Mouse (Mus musculus) brain, embryonic 14.5 days (tissue): Measurements from ENCODE around the gene Neu1.
"Not testable (repeated sequence)": the region's sequence is repeated elsewhere in the genome, so short reads cannot be mapped to it uniquely, and the experiment has no call there.

ENCODE experiments used
- CTCF ChIP-seq: fragments of 200-500 bp; IDR thresholded peaks from 2 replicates; pipeline ENCODE4 v1.5.1; 2012; ENCODE audit warnings: inconsistent platforms, mild to moderate bottlenecking, moderate library complexity, borderline replicate concordance; ENCODE audit not compliant: insufficient read depth, insufficient read length; ENCODE audit errors: extremely low read depth
- POLR2A ChIP-seq: fragments of 200-500 bp; IDR thresholded peaks from 2 replicates; pipeline ENCODE4 v1.6.1; 2012; ENCODE audit warnings: mild to moderate bottlenecking, inconsistent platforms, borderline replicate concordance; ENCODE audit not compliant: poor library complexity, insufficient read depth, insufficient read length, severe bottlenecking; ENCODE audit errors: extremely low read depth

DNA sequence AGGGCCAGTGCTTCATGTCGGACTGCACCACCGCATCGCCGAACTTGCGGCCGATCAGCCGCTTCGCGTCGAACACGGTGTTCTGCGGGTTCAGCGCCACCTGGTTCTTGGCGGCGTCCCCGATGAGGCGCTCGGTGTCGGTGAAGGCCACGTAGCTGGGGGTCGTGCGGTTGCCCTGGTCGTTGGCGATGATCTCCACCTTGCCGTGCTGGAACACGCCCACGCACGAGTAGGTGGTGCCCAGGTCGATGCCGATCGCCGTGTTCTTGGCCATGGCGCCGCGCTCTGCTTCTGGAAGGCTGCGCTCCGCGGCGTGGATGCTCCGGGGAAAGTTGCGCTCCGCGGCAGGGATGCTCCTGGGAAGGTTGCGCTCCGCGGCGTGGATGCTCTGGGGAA is 27.7 kb downstream of the Neu1 start:
- TF ChIP-seq CTCF, POLR2A: not testable (repeated sequence)
